9 mouse cellular contexts compared by ENCODE assay signal in the genomic region with DNA sequence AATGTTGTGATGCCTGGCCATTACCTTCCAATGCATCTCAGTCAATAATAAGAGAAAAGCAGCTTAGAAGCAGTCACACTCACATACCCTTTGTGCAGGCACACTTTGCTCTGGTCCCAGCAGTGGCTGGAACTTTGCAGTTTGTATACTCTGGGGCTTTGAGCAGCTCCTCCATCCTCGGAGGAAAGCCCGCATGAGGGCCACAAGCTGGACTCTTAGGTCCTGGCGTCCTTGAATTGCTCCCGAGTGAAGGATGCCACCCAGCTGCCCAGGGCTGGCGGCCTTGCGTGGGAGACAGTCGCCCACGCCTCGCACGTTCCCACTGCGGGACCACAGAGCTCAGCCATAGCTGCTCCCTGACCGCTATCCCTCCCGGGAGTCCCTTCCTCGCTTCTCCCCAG. TPM values are rescaled to one million over a fixed set of nuclear protein-coding genes. Genes with fewer than 3 reads are reported as not detected.
DNase-seq lines count a peak whose midpoint lies in the region; ATAC-seq and TF ChIP-seq lines count a peak whose summit lies in the region.
"Had no signal": no experiment of that assay in that cellular context is flagged by ENCODE, and none has a peak within 500 bp of the region (broad histone marks: within the 10 kb centered on the region; RNA-seq: fewer than 3 reads in every experiment).

No protein-coding gene starts in this region.

- DNase-seq in gastrocnemius, adult 2 months: no peak
- DNase-seq in gastrocnemius, postnatal 4 days (ENCODE audit: low spot score in 2 of 2): no peak
- DNase-seq in thymus, adult 2 months: no peak
- DNase-seq in thymus, postnatal 14 days: no peak
- no peak for DNase-seq in layer of hippocampus, adult 9-10 months (ENCODE audit: low spot score)
- DNase-seq in layer of hippocampus, adult 18-20 months (ENCODE audit: low spot score in 2 of 2): no peak

- peak overlapping the region; percentile 73 for H3K4me2 ChIP-seq in intestine, embryonic 15.5 days (replicated peaks)
- peak overlapping the region; percentile 94 for H3K4me2 ChIP-seq in midbrain, embryonic 12.5 days (replicated peaks)

- H3K27ac ChIP-seq in gastrocnemius, adult 2 months: peak overlapping the region; percentile 79
- no peak overlapping the region for H3K27ac ChIP-seq in thymus, adult 2 months (ENCODE audit: control insufficient read depth, insufficient read depth, low read length)
- peak overlapping the region; percentile 62 for H3K27ac ChIP-seq in intestine, embryonic 15.5 days
- no peak overlapping the region for H3K27ac ChIP-seq in midbrain, embryonic 12.5 days (replicated peaks)

- 16% methylated on average over 14 of the region's 14 CpGs for WGBS in thymus, adult 2 months
- 7% methylated on average over 14 of the region's 14 CpGs for WGBS in intestine, embryonic 15.5 days
- 4% methylated on average over 14 of the region's 14 CpGs for WGBS in midbrain, embryonic 12.5 days

- H3K9me3 ChIP-seq in intestine, embryonic 15.5 days: no peaks in the 10 kb centered on the region
- H3K9me3 ChIP-seq in midbrain, embryonic 12.5 days: no peaks in the 10 kb centered on the region

- peaks cover 11% of the 10 kb centered on the region for H3K4me1 ChIP-seq in thymus, adult 2 months (replicated peaks; ENCODE audit: control insufficient read depth, insufficient read depth, low read length)
- 0 out of 2 replicates have a peak, but pooled peaks cover 7% of the 10 kb centered on the region for H3K4me1 ChIP-seq in intestine, embryonic 15.5 days (replicated peaks)
- H3K4me1 ChIP-seq in midbrain, embryonic 12.5 days: 0 out of 2 replicates have a peak, but pooled peaks cover 9% of the 10 kb centered on the region

- H3K36me3 ChIP-seq in thymus, adult 2 months (ENCODE audit: control insufficient read depth, insufficient read depth, low read length): no peaks in the 10 kb centered on the region
- no peaks in the 10 kb centered on the region for H3K36me3 ChIP-seq in intestine, embryonic 15.5 days
- no peaks in the 10 kb centered on the region for H3K36me3 ChIP-seq in midbrain, embryonic 12.5 days
- H3K36me3 ChIP-seq: G1E had no signal

- H3K4me3 ChIP-seq in gastrocnemius, adult 2 months: peak overlapping the region; percentile 70
- peak overlapping the region; percentile 36; the same call in 1 of the 2 replicates for H3K4me3 ChIP-seq in thymus, adult 2 months (ENCODE audit: control insufficient read depth, insufficient read depth, low read length)
- H3K4me3 ChIP-seq in intestine, embryonic 15.5 days (replicated peaks): peak overlapping the region; percentile 55
- peak overlapping the region; percentile 45 for H3K4me3 ChIP-seq in midbrain, embryonic 12.5 days

- intact Hi-C loops in gastrocnemius, adult 2 months (cut with DNase I): no loop called here

- TF ChIP-seq POLR2A in thymus, adult 2 months (IDR thresholded peaks at IDR 0.05; ENCODE audit: control insufficient read depth, extremely low read depth, insufficient read depth, low read length, poor library complexity): no peak

- H3K9ac ChIP-seq in intestine, embryonic 15.5 days: peak overlapping the region; percentile 68
- peak overlapping the region; percentile 61 for H3K9ac ChIP-seq in midbrain, embryonic 12.5 days (replicated peaks)

- H3K27me3 ChIP-seq in thymus, adult 2 months (ENCODE audit: control insufficient read depth, insufficient read depth, low read length): no peaks in the 10 kb centered on the region; the same call in 1 of the 2 replicates
- H3K27me3 ChIP-seq in intestine, embryonic 15.5 days (replicated peaks): no peaks in the 10 kb centered on the region
- H3K27me3 ChIP-seq in midbrain, embryonic 12.5 days: no peaks in the 10 kb centered on the region

- TF ChIP-seq CTCF in gastrocnemius, adult 2 months (IDR thresholded peaks at IDR 0.05): no peak
- no peak for TF ChIP-seq CTCF in thymus, adult 2 months (IDR thresholded peaks at IDR 0.05; ENCODE audit: borderline replicate concordance, control insufficient read depth, extremely low read depth, insufficient read depth, low read length, poor library complexity)

- peak; percentile 41 for ATAC-seq in intestine, embryonic 15.5 days
- peak; percentile 59 for ATAC-seq in midbrain, embryonic 12.5 days (ENCODE audit: low FRiP score, low read depth)

RNA-seq across cellular contexts. Expression of a gene that starts 0.9 kb away (rescaled TPM):
- total RNA-seq in gastrocnemius, adult 2 months (2021): 1 to 10 TPM; 6.2 to 6.3 TPM
- 10 to 100 TPM; 29.2 to 30.5 TPM for total RNA-seq in gastrocnemius, postnatal 4 days (2021)
- 1.4 and 1.7 TPM in 2 replicates for polyA plus RNA-seq in thymus, adult 2 months (2012; rRNA removed)
- 43.1 and 46.1 TPM in 2 replicates for polyA plus RNA-seq in intestine, embryonic 15.5 days (2015; fragmentation: Nextera tagmentation; extraction: Ambion mirVana)
- polyA plus RNA-seq in midbrain, embryonic 12.5 days (2016; fragmentation: Nextera tagmentation; extraction: Ambion mirVana): 4.4 and 5.9 TPM in 2 replicates
- total RNA-seq in layer of hippocampus, adult 18-20 months (2021): 10 to 100 TPM; 18.5 to 19.7 TPM
- polyA plus RNA-seq: G1E had no signal

Comparison
In these comparisons a context has a peak if more than half of its experiments do, and no peak if none do; other contexts are left out.
1. H3K27ac ChIP-seq: peak in gastrocnemius, adult 2 months (single experiment) and intestine, embryonic 15.5 days (single experiment); none in thymus, adult 2 months (single experiment) and midbrain, embryonic 12.5 days (single experiment).
2. Peak in every context shown above with its lines, with median percentiles within 50 percentile points of each other: H3K4me3 ChIP-seq.